Mouse (Mus musculus) cerebellum, adult 9-10 months (tissue): ENCODE results near the gene Zrsr1.
A peak's percentile ranks its signal among the peaks of the same experiment; 100 is the strongest.

Experiments
- DNase-seq: peaks from one replicate; pipeline ENCODE4 v3.0.0; 2022

Zrsr1 gene

GRCm38 (mm10) chr11:22973599-22973998 is 1.8 kb downstream of the Zrsr1 start:
- DNase-seq = peak; percentile 43

- peak; percentile 53 for DNase-seq
Measured at GRCm38 (mm10) chr11:22978215-22978614, 6.4 kb downstream of the Zrsr1 start.

GRCm38 (mm10) chr11:22978711-22979110 is 6.9 kb downstream of the Zrsr1 start:
- DNase-seq = peak; percentile 85

GRCm38 (mm10) chr11:22979221-22979620 is 7.4 kb downstream of the Zrsr1 start:
- DNase-seq = no peak

- DNase-seq = no peak
Measured at GRCm38 (mm10) chr11:22981041-22981440, 9.2 kb downstream of the Zrsr1 start.

GRCm38 (mm10) chr11:22981543-22981950 is 9.7 kb downstream of the Zrsr1 start:
- DNase-seq = no peak

- peak; percentile 94 for DNase-seq
Measured at GRCm38 (mm10) chr11:22981984-22982757, 10.4 kb downstream of the Zrsr1 start, which contains the start of the genes Gm28048 and Commd1. Gene Gm28048, minus strand, starts transcription at chr11:22982090. Gene Commd1, minus strand, starts transcription at chr11:22982382.

GRCm38 (mm10) chr11:22982846-22983245 is 11.0 kb downstream of the Zrsr1 start:
- no peak for DNase-seq

- no peak for DNase-seq
Measured at GRCm38 (mm10) chr11:22985510-22985909, 13.7 kb downstream of the Zrsr1 start.

GRCm38 (mm10) chr11:22987357-22987756 is 15.6 kb downstream of the Zrsr1 start:
- DNase-seq = peak; percentile 82

GRCm38 (mm10) chr11:22989786-22990185 is 18.0 kb downstream of the Zrsr1 start:
- no peak for DNase-seq

- DNase-seq = peak; percentile 91
Measured at GRCm38 (mm10) chr11:22990393-22991126, 18.8 kb downstream of the Zrsr1 start, which contains the start of gene Cct4. Gene Cct4, plus strand, starts transcription at chr11:22990519.

- peak; percentile 17 for DNase-seq
Measured at GRCm38 (mm10) chr11:22991218-22991835, 19.5 kb downstream of the Zrsr1 start.

GRCm38 (mm10) chr11:22994271-22994670 is 22.5 kb downstream of the Zrsr1 start:
- DNase-seq = peak; percentile 48

GRCm38 (mm10) chr11:22995461-22995860 is 23.7 kb downstream of the Zrsr1 start:
- no peak for DNase-seq

- no peak for DNase-seq
Measured at GRCm38 (mm10) chr11:22998308-22998707, 26.5 kb downstream of the Zrsr1 start.

- no peak for DNase-seq
Measured at GRCm38 (mm10) chr11:23005276-23005675, 33.5 kb downstream of the Zrsr1 start.

- DNase-seq = no peak
Measured at GRCm38 (mm10) chr11:23007166-23007480, 35.3 kb downstream of the Zrsr1 start.

GRCm38 (mm10) chr11:23007481-23008180 is 35.8 kb downstream of the Zrsr1 start, which contains the start of gene Fam161a:
Gene Fam161a, plus strand, starts transcription at chr11:23007531.
- peak; percentile 99 for DNase-seq

- DNase-seq = peak; percentile 85
Measured at GRCm38 (mm10) chr11:23008181-23008823, 36.5 kb downstream of the Zrsr1 start.

- DNase-seq = no peak
Measured at GRCm38 (mm10) chr11:23008824-23009200, 37.0 kb downstream of the Zrsr1 start.

- no peak for DNase-seq
Measured at GRCm38 (mm10) chr11:23013096-23013495, 41.3 kb downstream of the Zrsr1 start.
